Mouse (Mus musculus) activated CD4-positive, CD25-positive, alpha-beta regulatory T cell, adult 4 months (primary cell): Measurements from ENCODE around the gene Gm7544. TPM values are rescaled to one million over a fixed set of nuclear protein-coding genes. Genes with fewer than 3 reads are reported as not detected.
"Not testable (repeated sequence)": the region's sequence is repeated elsewhere in the genome, so short reads cannot be mapped to it uniquely, and the experiment has no call there.

Source experiments
- ATAC-seq: one replicate; pipeline ENCODE4 v1.8.0; 2017
- polyA plus RNA-seq, 2 experiments: library from polyadenylated mRNA; unstranded; fragments of 100-300 nt; shearing (Covaris generic); gene quantifications; one replicate each; pipeline ENCODE4 v1.2.1; 2017

The Gm7544 gene
- polyA plus RNA-seq, 2 experiments from 2014 or later: not detected

DNA sequence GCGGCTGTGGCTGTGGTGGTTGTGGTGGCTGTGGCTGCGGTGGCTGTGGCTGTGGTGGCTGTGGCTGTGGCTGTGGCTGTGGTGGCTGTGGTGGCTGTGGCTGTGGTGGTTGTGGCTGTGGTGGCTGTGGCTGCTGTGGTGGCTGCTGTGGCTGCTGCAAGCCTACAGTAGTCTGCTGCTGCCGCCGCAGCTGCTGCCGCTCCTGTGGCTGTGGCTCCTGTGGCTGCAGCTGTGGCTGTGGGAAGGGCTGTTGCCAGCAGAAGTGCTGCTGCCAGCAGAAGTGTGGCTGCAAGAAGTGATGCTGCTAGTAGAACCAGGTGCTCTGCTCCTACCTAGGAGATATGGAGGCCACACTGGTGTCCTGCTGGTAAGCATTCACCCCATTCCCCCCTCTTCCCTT lies 42.4 kb downstream of the Gm7544 start:
- not testable (repeated sequence) for ATAC-seq

DNA sequence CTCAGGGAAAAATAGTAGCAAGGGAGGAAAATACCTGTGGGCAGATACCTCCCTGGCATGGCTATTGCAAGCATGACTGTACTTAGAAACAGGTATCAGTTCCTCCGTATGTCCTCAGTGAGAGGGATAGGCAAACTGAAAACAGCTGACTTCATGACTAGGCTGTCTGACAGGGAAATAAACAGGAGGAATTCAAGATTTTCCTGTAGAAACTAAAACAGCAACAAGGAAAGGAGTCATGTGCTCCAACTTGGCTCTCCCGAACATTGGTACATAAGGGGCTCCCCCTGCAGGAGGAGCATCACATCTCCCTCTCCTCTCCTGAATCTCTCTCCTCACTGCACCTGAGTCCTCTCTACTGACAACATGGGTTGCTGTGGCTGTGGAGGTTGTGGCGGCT lies 42.8 kb downstream of the Gm7544 start, which contains the start of gene A030005L19Rik:
Gene A030005L19Rik, plus strand, starts transcription at position 301 of the 400 bp plus-strand sequence.
- ATAC-seq: no peak

DNA sequence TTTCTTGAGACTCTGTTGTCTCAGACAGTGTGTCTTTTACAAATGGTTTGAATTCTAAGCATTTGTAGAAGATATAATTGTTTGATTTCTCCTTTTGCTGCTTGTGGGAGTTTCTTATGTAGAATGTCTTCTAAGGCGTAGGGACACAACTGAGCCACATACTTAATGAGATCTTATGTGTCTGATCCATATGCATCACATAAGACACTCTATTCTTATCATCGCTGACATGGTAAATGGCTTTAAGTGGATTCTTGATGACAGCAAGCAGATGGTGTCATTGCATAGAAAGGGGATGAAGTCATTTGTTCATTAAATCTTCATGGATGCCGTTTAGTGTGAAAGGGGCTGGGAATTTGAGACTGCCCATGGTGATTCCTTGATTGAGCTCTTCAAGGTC lies 49.9 kb downstream of the Gm7544 start:
- no peak for ATAC-seq

Other genes with a start within 250 kb of the Gm7544 start
- gene Mff, start 231.1 kb downstream of the Gm7544 start, polyA plus RNA-seq: 100 to 1,000 TPM in 1 of 2 experiments, 10 to 100 TPM in 1; 94.7 to 117 TPM
- under 1 TPM in 1 of 2 experiments, not detected in 1; 0.81 TPM for gene Tm4sf20, start 187.6 kb downstream of the Gm7544 start, polyA plus RNA-seq
- not detected for gene Gm47791, start 184.8 kb downstream of the Gm7544 start, polyA plus RNA-seq
- gene Agfg1, start 116.5 kb downstream of the Gm7544 start, polyA plus RNA-seq: 10 to 100 TPM; 37.1 to 42.3 TPM
- gene A030005L19Rik, start 42.7 kb downstream of the Gm7544 start, polyA plus RNA-seq: 1 to 10 TPM; 1.6 to 2.5 TPM
- gene A030014E15Rik, start 31.1 kb downstream of the Gm7544 start, polyA plus RNA-seq: not detected
- not detected for gene Gm6217, start 24.6 kb downstream of the Gm7544 start, polyA plus RNA-seq
- gene A030003K21Rik, start 12.6 kb downstream of the Gm7544 start, polyA plus RNA-seq: not detected
- not detected for gene Gm47955, start 4.3 kb upstream of the Gm7544 start, polyA plus RNA-seq
- gene Gm47959, start 44.5 kb upstream of the Gm7544 start, polyA plus RNA-seq: not detected
- gene Slc19a3, start 82.4 kb upstream of the Gm7544 start, polyA plus RNA-seq: not detected
- gene Krtap28-10, start 86.5 kb upstream of the Gm7544 start, polyA plus RNA-seq: not detected
- gene Gm47969, start 88.9 kb upstream of the Gm7544 start, polyA plus RNA-seq: not detected
- gene A030005K14Rik, start 103.4 kb upstream of the Gm7544 start, polyA plus RNA-seq: not detected
- not detected for gene Krtap28-13, start 104.9 kb upstream of the Gm7544 start, polyA plus RNA-seq
- gene Ccl20, start 160.8 kb upstream of the Gm7544 start, polyA plus RNA-seq: 10 to 100 TPM in 1 of 2 experiments, 1 to 10 TPM in 1; 3.1 to 12.0 TPM
- under 1 TPM in 1 of 2 experiments, not detected in 1; 0.33 TPM for gene Daw1, start 203.7 kb upstream of the Gm7544 start, polyA plus RNA-seq